Mouse (Mus musculus) embryo, embryonic 10.5 days (tissue): Measurements from ENCODE around the gene Tpgs1.

Experiments
- DNase-seq: peaks from one replicate; pipeline ENCODE4 v3.0.0-alpha.2; 2015; ENCODE audit warnings: low spot score

The Tpgs1 gene

DNA sequence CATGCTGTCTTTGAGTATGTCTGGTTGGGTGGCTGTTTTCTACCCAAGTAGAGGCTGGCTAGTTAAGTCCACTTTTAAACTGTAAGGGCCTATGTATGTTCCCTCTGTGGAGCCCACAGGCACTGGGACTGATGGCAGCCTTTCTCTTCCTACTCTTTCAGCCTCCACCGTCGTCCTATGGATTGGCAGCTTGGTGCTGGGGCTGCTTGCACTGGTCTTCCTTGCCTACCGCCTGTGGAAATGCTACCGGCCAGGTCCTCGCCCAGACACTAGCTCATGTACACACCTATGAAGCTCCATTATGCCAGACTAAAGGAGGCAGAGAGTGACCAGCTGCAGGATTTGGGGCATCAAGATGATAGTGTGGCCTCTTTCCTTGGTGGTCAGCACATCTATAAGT lies 1.1 kb upstream of the Tpgs1 start:
- no peak for DNase-seq

DNA sequence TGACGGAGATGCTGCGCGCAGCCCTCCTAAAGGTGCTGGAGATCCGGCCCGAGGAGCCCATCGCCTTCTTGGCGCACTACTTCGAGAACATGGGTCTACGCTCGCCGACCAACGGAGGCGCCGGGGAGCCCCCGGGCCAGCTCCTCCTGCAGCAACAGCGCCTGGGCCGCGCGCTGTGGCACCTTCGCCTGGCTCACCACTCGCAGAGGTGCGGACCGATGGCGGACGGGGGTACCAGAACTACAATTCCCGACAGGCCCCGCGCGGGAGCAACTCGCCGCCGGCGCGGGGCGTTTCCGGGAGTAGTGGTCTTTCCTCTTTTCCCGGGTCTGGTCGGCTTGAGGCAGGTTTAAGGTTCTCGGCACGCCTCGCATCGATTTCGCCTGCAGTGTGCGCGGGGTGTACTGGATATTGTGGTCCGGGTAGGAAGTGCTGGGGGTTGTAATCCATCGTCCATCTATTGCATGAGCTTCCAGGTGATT lies 448 bp downstream of the Tpgs1 start:
- peak; percentile 90 for DNase-seq

DNA sequence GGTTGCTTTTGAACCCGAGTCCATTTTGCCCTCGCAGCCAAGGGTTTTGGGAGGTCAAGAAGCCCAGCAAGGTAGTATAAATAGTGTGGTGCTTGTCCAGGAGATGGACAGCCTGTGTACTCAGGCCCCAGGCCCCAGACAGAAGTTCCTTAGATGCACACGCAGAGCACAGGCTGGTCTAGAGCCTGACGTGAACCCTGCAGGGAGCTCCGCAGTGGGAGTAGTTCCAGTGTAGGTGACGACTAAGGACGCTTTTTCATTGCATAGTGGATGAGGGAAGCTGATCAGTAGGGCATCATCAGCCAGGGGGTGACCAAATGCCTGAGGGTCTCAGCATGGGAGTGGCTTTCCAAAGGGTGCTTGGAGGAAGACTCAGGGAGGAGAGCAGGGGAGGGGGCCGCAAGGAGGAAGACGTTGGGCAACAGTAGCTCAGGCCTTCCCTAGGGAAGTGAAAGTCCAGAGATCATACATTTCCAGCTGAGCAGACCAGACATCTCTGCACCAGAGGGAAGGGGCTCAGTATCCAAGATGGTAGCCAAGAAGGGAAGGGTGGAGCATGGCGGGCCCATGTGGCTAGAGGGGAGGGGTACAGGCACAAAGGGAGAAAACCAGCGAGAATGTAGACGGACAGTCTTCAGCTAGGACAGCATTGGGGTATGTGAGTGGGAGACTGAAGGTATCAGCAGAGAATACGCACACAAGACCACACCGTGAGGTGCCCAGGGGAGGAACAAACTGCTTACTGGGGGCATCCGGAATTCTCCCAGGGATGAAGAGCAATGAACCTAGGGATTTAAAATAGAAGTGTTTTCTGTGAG lies 1.1 kb downstream of the Tpgs1 start:
- no peak for DNase-seq

DNA sequence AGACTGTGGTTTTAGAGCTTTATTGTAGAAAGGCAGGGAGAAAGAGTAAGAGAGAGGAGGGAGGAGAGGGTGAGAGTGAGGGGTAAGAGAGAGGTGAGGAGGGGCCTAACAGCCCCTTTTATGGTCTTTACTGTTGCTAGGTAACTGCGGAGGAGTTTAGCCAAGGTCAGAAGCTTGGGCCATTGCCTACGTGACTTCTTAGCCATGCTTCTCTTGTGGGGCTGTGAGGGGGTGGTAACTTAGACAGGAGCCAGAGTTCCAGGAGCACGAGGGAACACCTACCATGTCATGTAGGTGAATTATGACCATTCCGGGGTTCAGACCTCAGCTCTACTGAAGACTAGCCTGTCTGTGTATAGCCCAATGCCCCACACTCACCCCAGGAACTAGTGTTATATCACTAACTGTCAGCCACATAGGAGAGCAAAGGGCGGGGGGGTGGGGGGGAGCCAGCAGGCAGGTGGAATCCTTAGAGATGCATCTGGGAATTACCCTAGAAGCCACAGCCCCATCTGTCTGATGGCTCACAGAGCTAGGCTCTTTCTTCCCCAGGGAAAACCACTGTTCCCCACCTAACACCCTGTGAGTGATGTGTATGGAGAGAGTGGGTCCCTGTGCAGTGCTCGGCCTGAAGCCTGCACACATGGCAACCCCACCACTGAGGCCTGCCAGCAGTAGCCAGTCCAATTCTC lies 2.4 kb downstream of the Tpgs1 start:
- peak; percentile 68 for DNase-seq

DNA sequence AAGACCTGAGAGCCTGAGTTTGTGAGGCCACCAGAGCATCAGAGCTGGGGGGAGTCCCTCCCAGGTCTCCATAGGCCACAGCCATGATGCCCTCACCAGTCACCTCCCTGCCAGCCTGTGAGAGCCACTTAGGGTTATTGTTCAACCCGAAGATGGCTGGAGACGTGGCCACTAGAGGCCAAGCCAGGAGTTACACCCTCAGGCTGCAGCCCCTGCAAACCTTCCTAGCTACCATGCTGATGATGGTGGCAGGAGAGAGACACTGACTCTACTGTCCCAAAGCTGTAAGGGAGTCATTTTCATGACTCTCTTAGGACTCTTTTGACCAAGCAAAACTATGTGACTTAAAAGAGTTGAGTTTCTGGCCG lies 2.9 kb downstream of the Tpgs1 start:
- DNase-seq: peak; percentile 38

DNA sequence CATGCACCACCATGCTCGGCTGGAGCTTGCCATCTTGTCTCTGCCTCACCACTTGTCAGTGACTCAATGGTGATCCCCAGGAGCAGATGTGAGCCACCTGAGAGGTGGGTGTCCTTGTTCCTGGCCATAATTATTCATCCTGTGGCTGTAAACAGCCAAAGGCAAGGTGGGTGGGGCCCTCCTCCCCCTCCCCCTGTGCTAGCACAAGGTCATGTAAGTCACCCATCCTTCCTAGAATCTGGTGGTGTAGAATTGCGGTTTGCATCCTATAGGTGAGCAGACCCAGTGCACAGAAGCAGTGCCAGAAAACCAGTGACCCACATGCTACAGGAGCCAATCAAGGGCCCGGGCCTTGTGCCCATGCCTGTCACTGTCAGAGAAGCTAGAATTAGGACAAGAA lies 3.9 kb downstream of the Tpgs1 start:
- DNase-seq: no peak

DNA sequence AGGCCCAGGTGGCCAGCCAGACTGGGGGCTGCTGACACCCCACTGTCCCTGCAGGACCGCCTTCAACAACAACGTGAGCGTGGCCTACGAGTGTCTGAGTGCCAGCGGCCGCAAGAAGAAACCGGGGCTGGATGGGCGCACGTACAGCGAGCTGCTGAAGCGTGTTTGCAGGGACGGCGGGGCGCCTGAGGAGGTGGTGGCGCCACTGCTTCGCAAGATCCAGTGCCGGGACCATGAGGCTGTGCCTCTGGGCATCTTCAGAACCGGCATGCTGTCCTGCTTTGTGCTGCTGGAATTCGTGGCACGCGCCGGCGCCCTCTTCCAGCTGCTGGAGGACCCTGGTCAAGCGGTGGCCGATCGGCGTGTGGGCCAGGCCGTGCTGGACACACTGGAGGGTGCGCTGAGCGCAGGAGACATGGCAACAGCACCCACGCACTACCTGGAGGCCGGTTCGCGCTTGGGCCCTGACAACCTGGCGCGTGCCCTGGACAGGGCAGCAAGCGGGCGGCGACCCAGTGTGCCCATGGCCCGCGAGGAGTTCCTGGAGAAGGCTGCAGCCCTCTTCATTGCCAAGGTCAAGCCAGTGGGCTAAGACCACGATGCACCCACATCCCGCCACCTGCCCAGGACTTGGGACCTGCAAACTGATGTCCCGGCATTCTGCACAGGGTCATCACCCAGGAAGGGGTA lies 6.3 kb downstream of the Tpgs1 start:
- DNase-seq: no peak

DNA sequence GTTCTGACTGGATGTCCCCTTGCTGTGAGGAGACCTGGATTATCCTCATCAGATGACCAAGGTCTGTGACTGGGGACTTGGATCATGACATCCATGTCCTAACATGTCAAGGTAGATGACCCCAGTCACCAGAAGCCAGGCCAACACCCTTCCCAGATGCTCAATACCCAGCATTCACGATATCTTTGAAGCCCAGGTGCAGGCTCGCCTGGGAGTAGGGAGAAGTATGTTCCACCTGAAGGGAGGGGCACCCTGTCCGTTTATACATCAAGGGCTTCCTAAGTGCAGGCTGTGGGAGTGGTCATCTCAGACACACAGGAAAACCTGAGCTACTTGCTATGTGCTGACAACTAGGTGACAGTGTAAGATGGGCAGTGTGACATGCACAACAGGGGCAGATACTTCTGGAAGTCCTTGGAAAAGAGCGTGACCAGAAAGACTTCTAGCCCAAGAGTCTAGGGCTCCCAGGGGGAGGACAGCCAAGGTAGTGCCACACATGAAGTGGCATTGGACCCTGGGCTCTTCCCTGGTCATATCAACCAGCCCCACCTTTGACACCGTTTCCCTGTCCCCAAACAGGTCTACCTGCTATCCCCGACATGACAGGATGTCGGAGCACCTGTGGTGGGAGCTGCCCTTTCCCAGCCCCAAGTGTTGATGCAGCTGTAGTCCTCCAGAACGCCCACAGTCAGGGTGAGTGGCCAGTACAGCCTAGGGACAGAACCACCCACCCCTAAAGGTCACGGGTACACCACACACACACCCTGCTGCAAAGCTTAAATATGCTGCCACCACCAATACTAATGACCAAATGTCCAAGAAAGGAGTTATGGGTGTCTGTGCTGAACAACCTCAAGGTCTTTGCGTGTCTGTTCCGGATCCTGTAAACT lies 11.7 kb downstream of the Tpgs1 start:
- no peak for DNase-seq

DNA sequence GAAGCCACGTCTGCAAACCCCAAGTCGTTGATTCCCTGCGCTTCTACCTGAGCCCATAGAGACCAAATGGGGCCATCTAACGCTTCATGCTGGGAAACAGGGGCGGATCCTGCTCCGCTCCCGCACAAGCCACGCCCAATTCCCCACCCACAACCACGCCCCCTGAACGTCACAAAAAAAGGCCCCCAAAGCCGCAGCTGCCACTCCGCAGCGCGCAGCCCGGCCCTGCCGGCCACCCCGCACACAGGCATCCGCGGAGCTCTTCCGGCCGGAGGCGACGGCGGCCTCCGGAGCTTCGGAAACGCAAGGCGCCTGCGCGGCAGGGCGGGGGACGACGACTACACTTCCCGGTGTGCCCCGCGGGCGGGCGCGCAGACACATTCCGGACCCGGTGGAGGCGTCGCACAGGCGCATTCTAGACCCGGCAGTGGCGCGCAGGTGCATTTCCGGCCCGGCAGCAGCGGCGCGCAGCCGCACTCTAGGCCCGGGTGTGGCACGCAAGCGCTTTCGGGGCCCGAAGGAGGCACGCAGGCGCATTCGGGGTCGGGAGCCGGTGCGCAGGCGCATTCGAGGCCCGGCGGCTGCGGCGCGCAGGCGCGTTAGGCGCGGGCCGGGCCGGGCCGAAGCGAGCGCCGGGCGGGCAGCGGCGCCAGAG lies 12.5 kb downstream of the Tpgs1 start, which contains the start of gene Cdc34:
Gene Cdc34 (plus strand): TSS at position 605 of the 655 bp plus-strand sequence.
- DNase-seq: peak; percentile 98

DNA sequence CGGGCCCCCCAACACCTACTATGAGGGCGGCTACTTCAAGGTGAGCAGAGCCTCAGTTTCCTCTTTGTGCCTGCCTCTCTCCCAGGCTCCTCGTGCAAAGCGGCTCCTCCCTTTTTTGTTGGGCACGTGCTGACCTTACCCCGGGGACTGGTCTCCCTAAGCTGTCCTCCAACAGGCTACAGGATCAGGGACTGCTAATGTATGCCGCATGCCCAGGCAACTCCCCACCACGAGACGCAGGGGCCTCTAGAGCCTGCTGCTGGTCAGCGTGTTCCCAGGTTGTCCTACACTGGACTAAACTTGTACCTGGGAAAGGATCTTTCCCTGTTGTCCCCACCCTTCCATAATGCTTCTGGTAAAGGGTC lies 13.4 kb downstream of the Tpgs1 start:
- DNase-seq: no peak

DNA sequence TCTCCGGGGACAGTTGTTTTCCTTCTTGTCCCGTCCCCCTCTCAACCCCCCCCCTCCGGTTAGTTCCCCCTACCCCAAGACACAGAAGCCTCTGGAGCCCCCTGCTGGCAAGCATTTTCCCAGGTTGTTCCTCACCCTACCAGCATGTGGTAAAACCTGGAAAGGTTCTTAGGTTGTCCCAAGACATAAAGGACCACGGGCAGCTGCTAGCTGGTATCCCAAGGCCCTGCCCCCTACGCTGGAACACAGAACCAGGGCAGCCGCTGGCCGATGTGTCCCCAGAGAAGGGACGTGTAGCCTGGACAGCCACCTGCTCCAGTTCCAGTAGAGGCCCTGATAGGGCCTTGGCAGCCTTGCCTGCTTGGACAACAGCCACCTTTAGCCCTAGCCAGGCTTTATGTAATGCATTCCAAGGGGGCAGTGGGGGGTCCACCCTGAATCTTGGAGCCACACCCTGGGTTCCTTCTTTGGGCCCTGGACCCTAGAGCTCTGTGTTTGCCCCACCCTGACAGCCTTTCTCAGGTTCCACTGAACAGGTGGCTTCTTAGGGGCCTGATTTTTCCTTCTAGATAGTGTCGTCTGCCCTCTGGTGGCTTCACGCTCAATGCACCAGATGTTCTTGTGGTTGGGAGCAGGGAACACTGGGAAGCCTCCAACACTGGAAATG lies 13.9 kb downstream of the Tpgs1 start:
- DNase-seq: peak; percentile 72

DNA sequence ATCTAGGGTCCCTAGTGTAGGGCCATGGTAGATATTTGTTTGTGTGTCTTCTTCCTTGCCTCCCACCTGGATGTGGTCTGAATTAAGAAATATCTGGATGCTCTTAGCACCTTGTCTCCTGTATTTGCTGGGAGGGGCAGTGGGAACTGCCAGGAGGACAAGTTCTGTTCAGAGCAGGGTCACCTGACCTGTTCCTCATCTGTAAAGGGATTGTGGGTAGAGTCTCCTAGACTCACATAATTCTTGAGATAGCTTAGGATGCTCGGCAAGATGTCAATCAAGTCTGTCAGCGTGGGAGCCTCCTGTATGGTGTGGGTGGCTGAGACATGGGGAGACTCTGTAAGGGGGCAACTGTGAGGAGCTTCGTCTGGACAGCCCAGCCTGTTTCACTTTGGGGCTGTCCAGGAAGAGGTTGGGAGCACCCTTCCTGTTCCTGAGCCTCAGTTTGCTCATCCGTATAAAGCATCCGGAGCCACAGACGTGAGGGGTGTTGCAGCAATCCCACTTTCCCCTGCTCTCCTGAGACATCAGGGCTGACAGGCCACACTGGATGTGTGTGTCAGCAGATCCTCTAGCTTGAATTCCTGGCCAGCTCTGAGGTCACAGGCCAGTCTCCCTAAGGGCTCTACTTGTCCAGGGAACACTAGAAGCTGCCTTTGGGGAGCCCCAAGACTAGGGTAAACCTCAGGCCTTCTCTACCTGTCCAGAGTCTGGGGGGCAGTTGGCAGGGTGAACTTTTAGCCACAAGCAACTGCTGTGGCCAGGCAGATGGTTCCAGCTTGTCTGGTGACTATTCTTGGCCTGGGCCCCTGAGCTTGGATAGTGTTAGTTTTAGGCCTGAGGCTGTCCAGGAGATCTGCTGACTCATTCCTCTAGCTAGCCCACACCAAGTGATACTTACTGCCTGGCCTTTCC lies 14.8 kb downstream of the Tpgs1 start:
- DNase-seq: no peak

DNA sequence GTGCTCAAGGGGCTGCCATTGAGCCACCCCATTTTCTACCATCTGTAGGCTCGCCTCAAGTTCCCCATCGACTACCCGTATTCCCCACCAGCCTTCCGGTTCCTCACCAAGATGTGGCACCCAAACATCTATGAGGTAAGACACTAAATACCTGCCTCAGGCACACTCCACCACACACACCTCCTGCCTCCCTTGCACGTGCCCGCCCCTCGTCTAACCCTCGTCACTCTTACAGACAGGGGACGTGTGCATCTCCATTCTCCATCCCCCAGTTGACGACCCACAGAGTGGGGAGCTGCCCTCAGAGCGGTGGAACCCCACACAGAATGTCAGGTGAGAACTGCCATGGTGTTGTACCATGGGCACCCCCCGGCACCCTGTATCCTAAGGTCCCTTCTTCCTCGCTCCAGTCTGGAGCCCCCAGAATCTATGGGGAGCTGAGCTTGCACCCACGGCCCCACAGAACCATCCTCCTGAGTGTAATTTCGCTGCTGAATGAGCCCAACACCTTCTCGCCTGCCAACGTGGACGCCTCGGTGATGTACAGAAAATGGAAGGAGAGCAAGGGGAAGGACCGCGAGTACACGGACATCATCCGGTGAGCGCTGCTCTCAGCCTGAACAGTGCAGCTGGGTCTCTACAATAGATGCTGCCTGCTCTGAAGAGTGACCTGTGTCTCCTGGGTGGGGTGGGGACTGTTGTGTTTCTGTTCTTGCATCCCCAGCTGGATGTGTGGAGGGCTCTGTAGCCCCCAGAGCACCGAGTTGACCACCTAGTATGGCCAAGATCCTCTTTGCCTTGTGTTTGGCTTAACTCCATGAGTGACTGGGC lies 15.8 kb downstream of the Tpgs1 start:
- DNase-seq: no peak

DNA sequence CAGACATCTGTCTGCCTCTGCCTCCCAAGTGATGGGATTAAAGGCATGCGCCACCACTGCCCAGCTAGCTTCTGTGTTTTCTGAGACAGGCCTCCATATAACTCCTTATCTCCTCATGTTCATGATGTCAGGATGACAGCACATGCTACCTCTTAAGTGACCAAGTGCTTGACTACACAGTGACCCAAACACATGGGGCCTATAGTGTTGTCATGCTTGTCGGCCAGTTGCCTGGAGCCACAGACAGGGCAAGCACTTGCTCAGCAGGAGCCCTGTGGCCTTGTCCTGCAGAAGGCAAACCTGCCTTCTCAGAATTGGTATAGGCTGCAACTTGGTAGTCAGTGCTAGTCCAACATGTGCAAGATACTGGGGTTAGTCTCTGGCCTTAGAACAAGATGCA lies 17.1 kb downstream of the Tpgs1 start:
- no peak for DNase-seq

DNA sequence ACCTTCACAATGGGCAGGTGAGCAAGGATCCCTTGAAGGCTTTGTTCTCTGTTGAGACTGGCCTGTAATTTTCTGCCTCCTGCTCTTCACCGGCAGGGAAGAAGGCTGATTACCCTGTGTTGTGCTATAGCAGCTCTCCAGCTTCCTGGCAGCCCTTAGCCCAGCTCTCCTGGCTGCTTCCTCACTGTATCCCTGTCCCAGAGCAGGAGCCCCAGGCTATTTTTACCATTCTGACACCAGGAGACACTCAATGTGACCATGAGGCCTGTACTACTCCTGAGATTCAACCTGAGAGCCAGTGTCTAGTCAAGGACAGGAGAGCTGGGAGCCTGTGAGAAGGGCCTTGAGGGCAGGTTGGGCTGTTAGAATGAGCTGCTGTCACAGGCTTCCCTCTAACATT lies 17.5 kb downstream of the Tpgs1 start:
- no peak for DNase-seq

DNA sequence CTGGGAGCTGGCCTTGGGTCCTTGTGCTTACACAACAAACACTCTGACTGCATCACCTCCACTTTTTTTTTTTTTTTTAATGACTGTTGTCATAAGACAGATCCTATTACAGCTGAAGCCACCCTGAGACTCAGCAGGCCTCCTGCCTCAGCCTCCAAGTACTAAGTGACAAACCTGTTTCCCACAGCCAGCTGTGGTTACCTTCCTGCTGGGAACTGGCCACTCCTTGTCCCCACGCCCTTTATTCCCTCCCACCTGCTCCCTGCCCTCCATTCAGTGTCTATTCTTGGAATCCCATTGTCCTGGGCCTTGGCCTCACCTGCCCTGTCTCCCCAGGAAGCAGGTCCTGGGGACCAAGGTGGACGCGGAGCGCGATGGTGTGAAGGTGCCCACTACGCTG lies 18.3 kb downstream of the Tpgs1 start:
- no peak for DNase-seq

DNA sequence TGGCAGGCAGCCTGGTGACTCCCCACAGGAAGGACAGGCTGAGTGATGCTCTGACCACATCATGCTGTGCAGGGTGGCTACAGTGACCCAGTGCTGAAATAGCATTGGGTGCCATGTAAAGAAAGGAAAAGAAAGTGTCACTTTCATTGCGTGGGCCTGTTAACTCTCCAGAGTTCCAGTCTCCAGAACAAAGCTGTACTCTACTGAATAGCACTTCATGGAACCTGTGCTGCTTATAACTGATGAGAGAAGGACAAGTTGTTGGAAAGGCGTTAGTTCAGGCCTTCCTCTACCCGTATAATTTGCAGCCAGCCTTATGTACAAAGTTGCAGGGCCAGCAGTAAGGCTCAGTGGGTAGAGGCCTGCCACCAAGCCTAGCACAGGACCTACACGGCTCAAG lies 19.6 kb downstream of the Tpgs1 start, which contains the start of gene Gzmm:
Gene Gzmm (plus strand): TSS at position 301 of the 400 bp plus-strand sequence.
- DNase-seq: no peak

DNA sequence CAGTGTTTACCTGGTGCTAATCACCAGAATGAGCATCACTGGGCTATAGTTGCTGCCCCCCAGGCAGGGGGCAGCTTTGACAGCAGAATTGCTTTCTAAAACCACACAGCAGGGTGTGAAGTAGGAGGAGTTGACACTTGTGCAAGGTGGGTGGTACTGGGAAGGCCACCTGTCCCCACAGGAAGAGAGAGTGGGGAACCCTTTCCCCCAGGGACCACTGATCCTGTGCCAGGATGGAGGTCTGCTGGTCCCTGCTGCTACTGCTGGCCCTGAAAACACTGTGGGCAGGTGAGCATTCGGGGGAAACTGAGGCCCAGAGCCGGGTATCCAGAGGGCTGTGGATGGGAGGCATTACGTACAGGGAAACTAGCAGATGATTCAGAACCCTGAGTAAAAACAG lies 20.0 kb downstream of the Tpgs1 start:
- DNase-seq: no peak
